ENCODE assay signal across 12 mouse cellular contexts in the genomic region with DNA sequence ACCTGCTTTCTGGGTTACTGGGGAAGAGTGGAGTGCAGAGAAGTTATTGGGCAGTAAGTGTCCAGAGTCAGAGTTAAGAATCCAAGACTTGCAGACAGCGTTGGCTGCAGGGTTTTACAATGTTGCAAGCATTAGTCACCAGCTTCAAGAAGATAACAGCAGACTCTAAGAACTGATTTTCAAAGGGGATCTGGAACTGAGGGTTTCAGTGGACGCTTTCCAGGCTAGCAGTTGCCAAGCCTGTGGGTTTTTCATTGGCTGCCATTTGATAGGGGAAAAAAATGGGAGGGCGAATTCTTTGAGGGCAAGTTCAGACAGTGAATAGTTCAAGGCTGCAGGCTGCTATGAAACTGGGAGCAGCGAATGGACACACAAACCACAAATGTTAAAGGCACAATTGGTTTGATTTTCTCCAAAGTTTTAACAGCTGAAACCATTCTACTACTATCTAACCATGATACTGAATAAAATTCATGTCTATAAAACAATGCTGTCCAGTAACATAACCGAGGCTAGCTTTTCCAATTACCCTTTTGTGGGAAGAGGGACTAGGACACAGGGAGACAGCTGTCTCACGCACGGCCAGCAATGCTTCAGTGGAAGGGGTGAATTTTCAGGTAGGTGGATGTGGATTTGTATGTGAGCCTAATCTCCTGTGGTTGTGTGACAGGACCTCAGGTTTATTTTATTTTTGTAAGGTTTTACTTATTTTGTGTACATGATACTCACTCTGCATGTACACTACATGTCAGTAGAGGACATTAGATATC.
DNase-seq lines count a peak whose midpoint lies in the region; ATAC-seq and TF ChIP-seq lines count a peak whose summit lies in the region.
"Had no signal": no experiment of that assay in that cellular context is flagged by ENCODE, and none has a peak within 500 bp of the region (broad histone marks: within the 10 kb centered on the region; RNA-seq: fewer than 3 reads in every experiment).

No protein-coding gene starts in this region.

- H3K9ac ChIP-seq in limb, embryonic 15.5 days, result no peak overlapping the region
- H3K9ac ChIP-seq in midbrain, postnatal 0 days (replicated peaks; ENCODE audit: low read length, poor library complexity, severe bottlenecking), result no peak overlapping the region
- H3K9ac ChIP-seq: hindbrain, embryonic 13.5 days had no signal

- H3K27me3 ChIP-seq in heart, embryonic 10.5 days (ENCODE audit: insufficient read depth, poor library complexity, severe bottlenecking), result no peaks in the 10 kb centered on the region
- H3K27me3 ChIP-seq in limb, embryonic 15.5 days, result no peaks in the 10 kb centered on the region
- H3K27me3 ChIP-seq in midbrain, postnatal 0 days (ENCODE audit: insufficient read depth, low read length), result no peaks in the 10 kb centered on the region
- H3K27me3 ChIP-seq: hindbrain, embryonic 13.5 days had no signal

- no peak overlapping the region for H3K4me2 ChIP-seq in limb, embryonic 15.5 days
- no peak overlapping the region for H3K4me2 ChIP-seq in midbrain, postnatal 0 days (ENCODE audit: low read depth, low read length, poor library complexity, severe bottlenecking)
- H3K4me2 ChIP-seq: hindbrain, embryonic 13.5 days had no signal

- ATAC-seq in limb, embryonic 15.5 days (ENCODE audit: insufficient number of reproducible peaks, low FRiP score, low TSS enrichment, low read depth), result no peak
- ATAC-seq in megakaryocyte, adult 5-6 weeks (ENCODE audit: poor library complexity, severe bottlenecking), result no peak
- ATAC-seq in midbrain, postnatal 0 days (ENCODE audit: low FRiP score), result no peak
- no peak for ATAC-seq in erythroid progenitor cell, adult 5-6 weeks (replicated peaks; ENCODE audit: low FRiP score, poor library complexity, severe bottlenecking)

- H3K36me3 ChIP-seq in heart, embryonic 10.5 days, result no peaks in the 10 kb centered on the region
- no peaks in the 10 kb centered on the region for H3K36me3 ChIP-seq in limb, embryonic 15.5 days
- H3K36me3 ChIP-seq in midbrain, postnatal 0 days (ENCODE audit: insufficient read depth, low read length), result no peaks in the 10 kb centered on the region
- H3K36me3 ChIP-seq: hindbrain, embryonic 13.5 days had no signal

- no peak for TF ChIP-seq CTCF in midbrain, postnatal 0 days (IDR thresholded peaks at IDR 0.05)

- 56% methylated on average over 7 of the region's 7 CpGs for WGBS in heart, embryonic 10.5 days
- 43% methylated on average over 7 of the region's 7 CpGs for WGBS in limb, embryonic 15.5 days
- 83% methylated on average over 7 of the region's 7 CpGs for WGBS in midbrain, postnatal 0 days

- peak; percentile 83 for DNase-seq in ovary, adult 18-20 months (ENCODE audit: low spot score)
- no peak for DNase-seq in ovary, postnatal 10 days (ENCODE audit: low spot score)
- no peak for DNase-seq in heart, embryonic 10.5 days (ENCODE audit: low spot score)
- DNase-seq in right cerebral cortex, postnatal 4 days, result no peak
- DNase-seq in midbrain, postnatal 0 days (ENCODE audit: low spot score), result no peak
- DNase-seq: cerebellum, adult 9-11 months; right cerebral cortex, postnatal 14 days had no signal

- H3K9me3 ChIP-seq in heart, embryonic 10.5 days, result no peaks in the 10 kb centered on the region
- no peaks in the 10 kb centered on the region for H3K9me3 ChIP-seq in limb, embryonic 15.5 days
- H3K9me3 ChIP-seq in midbrain, postnatal 0 days (ENCODE audit: low read length), result no peaks in the 10 kb centered on the region
- H3K9me3 ChIP-seq: G1E; hindbrain, embryonic 13.5 days had no signal

- peaks cover 37% of the 10 kb centered on the region for H3K4me1 ChIP-seq in heart, embryonic 10.5 days
- peaks cover 26% of the 10 kb centered on the region for H3K4me1 ChIP-seq in limb, embryonic 15.5 days
- no peaks in the 10 kb centered on the region for H3K4me1 ChIP-seq in midbrain, postnatal 0 days (ENCODE audit: insufficient read depth, low read length)

- no peak overlapping the region for H3K4me3 ChIP-seq in heart, embryonic 10.5 days
- H3K4me3 ChIP-seq in limb, embryonic 15.5 days, result no peak overlapping the region
- H3K4me3 ChIP-seq in midbrain, postnatal 0 days (ENCODE audit: low read depth, low read length), result no peak overlapping the region
- H3K4me3 ChIP-seq: hindbrain, embryonic 13.5 days had no signal

- H3K27ac ChIP-seq in heart, embryonic 10.5 days, result peak overlapping the region; percentile 31; the same call in 1 of the 2 replicates
- peak overlapping the region; percentile 57 for H3K27ac ChIP-seq in limb, embryonic 15.5 days
- H3K27ac ChIP-seq in midbrain, postnatal 0 days (ENCODE audit: low read depth, low read length), result no peak overlapping the region
